Mouse (Mus musculus) thymus, adult 2 months (tissue): ENCODE measurements around the gene D16Ertd472e.

Experiments
- CTCF ChIP-seq: fragments of 200-500 bp; IDR thresholded peaks from 2 replicates; pipeline ENCODE4 v1.5.1; 2012; ENCODE audit warnings: mild to moderate bottlenecking, control low read depth, low read length, moderate library complexity, borderline replicate concordance; ENCODE audit not compliant: control insufficient read depth, poor library complexity, insufficient read depth; ENCODE audit errors: extremely low read depth
- POLR2A ChIP-seq: fragments of 200-500 bp; IDR thresholded peaks from 2 replicates; pipeline ENCODE4 v1.6.1; 2012; ENCODE audit warnings: mild to moderate bottlenecking, low read length, control low read depth, moderate library complexity; ENCODE audit not compliant: control insufficient read depth, poor library complexity, insufficient read depth; ENCODE audit errors: extremely low read depth

DNA sequence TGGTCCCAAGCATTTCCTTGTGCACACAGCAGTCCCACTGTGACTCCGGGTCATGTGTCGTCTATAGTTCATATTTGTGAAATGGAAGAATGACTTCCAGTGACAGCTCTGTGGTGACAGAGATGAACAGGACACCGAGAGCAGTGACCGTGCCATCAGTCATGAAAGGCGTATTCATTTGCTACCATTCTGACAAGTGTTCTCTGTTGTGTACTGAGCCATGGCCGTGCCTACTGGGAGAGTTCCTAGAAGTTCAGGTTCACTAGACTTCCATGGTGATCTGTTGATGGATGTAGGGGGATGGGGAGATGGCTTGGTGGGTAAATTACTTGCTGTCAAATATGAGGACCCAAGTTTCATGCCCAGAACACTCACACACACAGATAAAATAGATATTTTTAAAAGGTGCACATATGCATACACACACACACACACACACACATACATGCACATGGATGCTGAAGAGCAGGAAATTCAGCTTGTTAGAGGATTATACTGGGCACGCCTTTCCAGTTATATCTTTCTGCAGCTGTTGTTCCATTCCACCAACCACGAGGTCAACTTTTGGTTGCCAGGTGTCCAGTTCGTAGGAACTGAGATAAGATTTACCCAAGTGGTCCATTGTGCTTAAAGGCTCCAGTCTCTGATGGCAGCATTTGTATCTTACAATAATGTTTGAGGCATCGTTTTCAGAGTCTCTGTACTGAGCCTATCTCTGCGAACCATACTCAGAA is 9.3 kb upstream of the D16Ertd472e start:
- no peak for TF ChIP-seq CTCF
- no peak for TF ChIP-seq POLR2A
